8 mouse cellular contexts compared by ENCODE assay signal in the genomic region with DNA sequence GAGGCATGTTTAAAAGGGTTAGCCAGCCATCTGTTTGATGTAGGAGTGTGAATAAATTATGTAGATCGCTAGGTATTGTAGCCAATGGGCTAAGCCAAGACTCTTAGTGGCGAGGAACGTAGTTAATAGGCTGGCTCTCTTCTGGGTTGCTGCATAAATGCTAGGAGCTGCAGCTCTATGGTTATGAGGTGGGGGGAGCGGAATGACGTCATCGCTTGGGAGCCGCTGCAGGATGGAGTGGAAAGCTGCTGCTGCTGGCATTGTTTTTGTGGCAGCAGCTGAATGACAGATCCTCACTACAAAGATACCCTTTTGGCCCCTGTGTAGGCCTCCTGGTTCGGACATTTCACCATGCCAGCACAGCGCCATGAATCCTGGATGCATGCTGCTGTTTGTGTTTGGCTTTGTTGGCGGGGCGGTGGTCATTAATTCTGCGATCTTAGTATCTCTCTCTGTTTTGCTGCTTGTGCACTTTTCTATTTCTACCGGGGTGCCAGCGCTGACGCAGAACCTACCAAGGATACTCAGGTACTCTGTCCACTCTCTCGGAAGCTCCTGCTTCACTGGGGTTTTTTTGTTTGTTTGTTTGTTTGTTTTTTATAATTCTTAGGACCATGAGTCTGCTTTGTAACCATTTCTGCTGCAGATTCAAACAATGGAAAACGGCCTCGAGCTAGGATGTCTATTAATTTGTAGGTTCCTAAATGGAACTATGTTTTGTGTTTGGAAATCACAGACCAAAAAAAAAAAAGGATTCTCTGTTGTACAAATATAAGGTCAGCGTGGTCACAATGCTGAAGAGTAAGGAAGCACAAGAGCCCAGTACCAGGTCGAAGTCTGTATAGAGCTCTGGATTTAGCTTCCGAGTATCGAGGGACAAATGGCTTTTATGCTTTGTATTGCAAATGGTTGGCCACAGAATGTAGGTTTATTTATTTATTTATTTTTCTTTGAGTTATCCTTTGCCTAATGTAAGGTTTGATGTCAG. TPM values are rescaled to one million over a fixed set of nuclear protein-coding genes. Genes with fewer than 3 reads are reported as not detected.
DNase-seq lines count a peak whose midpoint lies in the region; ATAC-seq and TF ChIP-seq lines count a peak whose summit lies in the region.

No protein-coding gene starts in this region.

- H3K4me3 ChIP-seq in hindbrain, embryonic 10.5 days: peak overlapping the region; percentile 68
- H3K4me3 ChIP-seq in lung, adult 2 months (replicated peaks; ENCODE audit: extremely low read depth, low read depth, low read length): peak overlapping the region; percentile 65

- peak overlapping the region; percentile 96 for H3K27ac ChIP-seq in hindbrain, embryonic 10.5 days

- DNase-seq in adrenal gland, adult (ENCODE audit: inconsistent age in 2 of 2, low spot score in 1 of 2): peak; percentile 83 to 92
- DNase-seq in cerebellum, postnatal 36 days: peak; percentile 93 to 94
- peak; percentile 78 to 85 for DNase-seq in frontal cortex, postnatal 25 days (ENCODE audit: low spot score in 2 of 2)
- DNase-seq in hindbrain, embryonic 10.5 days (ENCODE audit: low spot score): peak; percentile 95
- peak; percentile 75 for DNase-seq in layer of hippocampus, adult 9-10 months (ENCODE audit: low spot score)
- peak; percentile 47 for DNase-seq in lung, adult 2 months
- peak; percentile 80 for DNase-seq in ovary, postnatal 36 days (ENCODE audit: low spot score)

- H3K4me1 ChIP-seq in hindbrain, embryonic 10.5 days (replicated peaks): peaks cover 32% of the 10 kb centered on the region
- H3K4me1 ChIP-seq in lung, adult 2 months (ENCODE audit: control insufficient read depth, insufficient read depth, low read length): no peaks in the 10 kb centered on the region; the same call in none of the 2 replicates

- WGBS in hindbrain, embryonic 10.5 days: 4% methylated on average over 22 of the region's 22 CpGs
- 23% methylated on average over 22 of the region's 22 CpGs for WGBS in lung, adult 2 months

- H3K36me3 ChIP-seq in hindbrain, embryonic 10.5 days: peaks cover 17% of the 10 kb centered on the region

- ATAC-seq in monocyte, adult 5-6 weeks (replicated peaks; ENCODE audit: insufficient number of reproducible peaks, low FRiP score, low TSS enrichment, poor library complexity, severe bottlenecking): no peak

- no peak for TF ChIP-seq POLR2A in lung, adult 2 months (IDR thresholded peaks at IDR 0.05; ENCODE audit: borderline replicate concordance, extremely low read depth, low read depth, low read length)

- no peaks in the 10 kb centered on the region for H3K27me3 ChIP-seq in hindbrain, embryonic 10.5 days (ENCODE audit: insufficient read depth, poor library complexity, severe bottlenecking)

- no peak for TF ChIP-seq CTCF in lung, adult 2 months (IDR thresholded peaks at IDR 0.05; ENCODE audit: insufficient read depth, low read length)

- H3K9me3 ChIP-seq in hindbrain, embryonic 10.5 days: no peaks in the 10 kb centered on the region

RNA-seq across cellular contexts. Expression of a gene that starts 48.4 kb away (rescaled TPM):
- polyA plus RNA-seq in hindbrain, embryonic 10.5 days (2016; fragmentation: Nextera tagmentation; extraction: Ambion mirVana): 62.5 and 70.1 TPM in 2 replicates
- polyA plus RNA-seq in lung, adult 2 months (2012; rRNA removed): 23.1 and 33.9 TPM in 2 replicates
- 140 to 171 TPM (median 156 TPM) in 3 replicates for total RNA-seq in monocyte, adult 5-6 weeks (2017)
